Mouse (Mus musculus): ENCODE measurements around the gene Gpx7. TPM values are rescaled to one million over a fixed set of nuclear protein-coding genes. Genes with fewer than 3 reads are reported as not detected.
A peak's percentile ranks its signal among the peaks of the same experiment; 100 is the strongest.

Gene Gpx7
- polyA plus RNA-seq, 1 experiment from 2014 or later: 34.5 TPM

DNA sequence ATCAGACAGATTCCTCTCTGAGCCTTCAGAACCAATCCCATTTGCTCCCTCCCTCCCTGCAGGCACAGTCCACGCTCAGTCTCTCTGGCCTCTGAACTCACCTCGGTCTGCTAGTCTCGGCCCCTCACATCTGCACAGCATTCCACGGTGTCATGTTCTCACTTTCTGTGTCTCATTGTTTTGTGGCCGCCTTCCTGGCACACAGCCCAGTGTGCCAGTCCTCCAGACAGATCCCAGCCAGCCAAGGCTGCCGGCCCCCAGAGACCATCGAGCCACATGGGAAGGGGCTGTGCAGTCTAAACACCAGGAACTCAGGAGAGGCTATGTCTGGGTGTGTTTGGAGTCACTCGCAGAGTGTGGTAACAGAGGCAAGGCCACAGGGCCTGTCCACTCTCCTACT is 55.9 kb downstream of the Gpx7 start:
- DNase-seq (ENCODE audit: low spot score) (peak; percentile 62), ATAC-seq (ENCODE audit: low FRiP score, low TSS enrichment) (peak; percentile 25; the same call in 1 of the 2 replicates)
- peak overlapping the region; percentile 53; the same call in 1 of the 2 replicates for H3K27ac ChIP-seq (replicated peaks)
- H3K36me3 ChIP-seq (ENCODE audit: control insufficient read depth, insufficient read depth, low read length): no peaks in the 10 kb centered on the region
- no peaks in the 10 kb centered on the region for H3K9me3 ChIP-seq (ENCODE audit: control insufficient read depth, low read length)
- H3K4me2 ChIP-seq (replicated peaks; ENCODE audit: low read depth): no peak overlapping the region
- no peak overlapping the region for H3K4me3 ChIP-seq (ENCODE audit: low read depth, low read length)
- TF ChIP-seq EP300 (optimal IDR thresholded peaks at IDR 0.05) (no peak), CTCF (IDR thresholded peaks at IDR 0.05; ENCODE audit: low read depth) (no peak)
- H3K9ac ChIP-seq (ENCODE audit: low read length): 0 out of 2 replicates have a peak overlapping the region, but pooled peaks have one; percentile 14
- no peaks in the 10 kb centered on the region for H3K27me3 ChIP-seq (ENCODE audit: control insufficient read depth, insufficient read depth, low read length)
- 11% methylated on average over 8 of the region's 8 CpGs for WGBS
- peaks cover 3% of the 10 kb centered on the region for H3K4me1 ChIP-seq (replicated peaks; ENCODE audit: control insufficient read depth, insufficient read depth)

Other genes starting within 250 kb of the Gpx7 start
- 22.1 and 23.4 TPM in 2 replicates for gene Echdc2, start 241.5 kb downstream of the Gpx7 start, polyA plus RNA-seq (2015; fragmentation: Nextera tagmentation; extraction: Ambion mirVana)
- 0.04 and 0.11 TPM in 2 replicates for gene Zyg11a, start 188.9 kb downstream of the Gpx7 start, polyA plus RNA-seq (2015; fragmentation: Nextera tagmentation; extraction: Ambion mirVana)
- gene Zyg11b, start 105.9 kb downstream of the Gpx7 start, polyA plus RNA-seq (2015; fragmentation: Nextera tagmentation; extraction: Ambion mirVana): 4.3 and 4.7 TPM in 2 replicates
- 59.3 and 62.3 TPM in 2 replicates for gene Coa7, start 78.8 kb downstream of the Gpx7 start, polyA plus RNA-seq (2015; fragmentation: Nextera tagmentation; extraction: Ambion mirVana)
- gene Shisal2a, start 23.6 kb downstream of the Gpx7 start, polyA plus RNA-seq (2015; fragmentation: Nextera tagmentation; extraction: Ambion mirVana): 4.5 and 4.9 TPM in 2 replicates
- gene Tut4, start 52.5 kb upstream of the Gpx7 start, polyA plus RNA-seq (2015; fragmentation: Nextera tagmentation; extraction: Ambion mirVana): 29.4 and 33.8 TPM in 2 replicates
- gene Prpf38a, start 172.4 kb upstream of the Gpx7 start, polyA plus RNA-seq (2015; fragmentation: Nextera tagmentation; extraction: Ambion mirVana): 44.4 and 45.5 TPM in 2 replicates
- gene Orc1, start 172.5 kb upstream of the Gpx7 start, polyA plus RNA-seq (2015; fragmentation: Nextera tagmentation; extraction: Ambion mirVana): 1.8 and 2.6 TPM in 2 replicates
- 20.9 and 23.1 TPM in 2 replicates for gene Cc2d1b, start 213.0 kb upstream of the Gpx7 start, polyA plus RNA-seq (2015; fragmentation: Nextera tagmentation; extraction: Ambion mirVana)